Mouse (Mus musculus) liver, adult 2 months (tissue): Measurements from ENCODE around the gene Cep68. TPM values are rescaled to one million over a fixed set of nuclear protein-coding genes. Genes with fewer than 3 reads are reported as not detected.
A peak's percentile ranks its signal among the peaks of the same experiment; 100 is the strongest.

Experiments used
- DNase-seq: peaks from one replicate; pipeline ENCODE4 v3.0.0-alpha.2; 2011; ENCODE audit warnings: low read depth, low spot score; ENCODE audit errors: extremely low read depth
- H3K27ac ChIP-seq: fragments of 200-500 bp; replicated peaks from 2 replicates; pipeline ENCODE4 v1.5.1; 2012; ENCODE audit warnings: low read depth, mild to moderate bottlenecking, control low read depth, inconsistent platforms, low read length; ENCODE audit not compliant: insufficient read depth
- H3K27me3 ChIP-seq: fragments of 200-500 bp; 2 replicates; pipeline ENCODE4 v1.6.1; 2012; ENCODE audit warnings: mild to moderate bottlenecking, moderate library complexity, low read length, inconsistent platforms; ENCODE audit not compliant: control insufficient read depth, insufficient read depth
- H3K36me3 ChIP-seq: fragments of 200-500 bp; 2 replicates; pipeline ENCODE4 v1.6.1; 2012; ENCODE audit warnings: low read length, inconsistent platforms; ENCODE audit not compliant: control insufficient read depth, insufficient read depth
- H3K4me1 ChIP-seq: fragments of 200-500 bp; 2 replicates; pipeline ENCODE4 v1.6.1; 2011; ENCODE audit warnings: low read length; ENCODE audit not compliant: control insufficient read depth, insufficient read depth
- H3K4me3 ChIP-seq: fragments of 200-500 bp; 2 replicates; pipeline ENCODE4 v1.5.1; 2011; ENCODE audit warnings: low read depth, mild to moderate bottlenecking, control low read depth, low read length, moderate library complexity; ENCODE audit not compliant: insufficient read depth
- H3K79me2 ChIP-seq: fragments of 200-500 bp; 2 replicates; pipeline ENCODE4 v1.6.1; 2012; ENCODE audit warnings: inconsistent platforms, mild to moderate bottlenecking, low read length, moderate library complexity; ENCODE audit not compliant: control insufficient read depth, insufficient read depth
- H3K9ac ChIP-seq: fragments of 200-500 bp; 2 replicates; pipeline ENCODE4 v1.6.1; 2012; ENCODE audit warnings: low read depth, mild to moderate bottlenecking, control low read depth, inconsistent platforms, low read length
- CTCF ChIP-seq: fragments of 200-500 bp; IDR thresholded peaks from 2 replicates; pipeline ENCODE4 v1.5.1; 2011; ENCODE audit warnings: low read depth, low read length, control low read depth
- POLR2A ChIP-seq: fragments of 200-500 bp; IDR thresholded peaks from 2 replicates; pipeline ENCODE4 v1.6.1; 2011; ENCODE audit warnings: low read length, control low read depth; ENCODE audit not compliant: insufficient read depth; ENCODE audit errors: extremely low read depth
- WGBS: fragments of 180-500 bp; shearing (Covaris S2); methylation state at CpG from one replicate; pipeline ENCODE4 v1.1.7; 2018; 5-methylcytosine and 5-hydroxymethylcytosine counted together
- polyA plus RNA-seq: library from polyadenylated mRNA; depleted of rRNA; stranded (reverse); fragments of >200 nt; gene quantifications from 2 replicates; pipeline ENCODE4 v1.2.3, GENCODE M21; 2012
- total RNA-seq: library from RNA; depleted of rRNA; stranded (reverse); fragments of >200 nt; gene quantifications from 2 replicates; pipeline ENCODE4 v1.2.3, GENCODE M21; 2014

The Cep68 gene
- total and polyA plus RNA-seq, 2 experiments: 5.8 to 7.8 TPM

GRCm38 (mm10) chr11:20248840-20249239 lies 389 bp downstream of the Cep68 start:
- Histone ChIP-seq H3K9ac (peak overlapping the region; percentile 97), H3K4me1 (peaks cover 2% of the 10 kb centered on the region; the same call in 1 of the 2 replicates), H3K4me3 (peak overlapping the region; percentile 98), H3K36me3 (no peaks in the 10 kb centered on the region), H3K79me2 (peaks cover 20% of the 10 kb centered on the region), H3K27me3 (no peaks in the 10 kb centered on the region), H3K27ac (peak overlapping the region; percentile 83)
- DNase-seq: no peak
- TF ChIP-seq CTCF: no peak
- TF ChIP-seq POLR2A: no peak
- WGBS: 1% methylated on average over 39 of the region's 39 CpGs

GRCm38 (mm10) chr11:20248277-20248676 lies 952 bp downstream of the Cep68 start:
- Histone ChIP-seq H3K27ac (no peak overlapping the region), H3K79me2 (peaks cover 20% of the 10 kb centered on the region), H3K4me3 (peak overlapping the region; percentile 98; the same call in 1 of the 2 replicates), H3K27me3 (no peaks in the 10 kb centered on the region), H3K4me1 (peaks cover 2% of the 10 kb centered on the region; the same call in 1 of the 2 replicates), H3K36me3 (no peaks in the 10 kb centered on the region), H3K9ac (0 out of 2 replicates have a peak overlapping the region, but pooled peaks have one; percentile 7)
- no peak for DNase-seq
- TF ChIP-seq CTCF (no peak), POLR2A (no peak)
- WGBS: 17% methylated on average over 4 of the region's 4 CpGs

- H3K9ac ChIP-seq: no peak overlapping the region
- no peaks in the 10 kb centered on the region for H3K27me3 ChIP-seq
- H3K4me1 ChIP-seq: peaks cover 2% of the 10 kb centered on the region; the same call in 1 of the 2 replicates
- H3K4me3 ChIP-seq: no peak overlapping the region
- 89% methylated on average over 8 of the region's 8 CpGs for WGBS
- no peak for DNase-seq
- TF ChIP-seq POLR2A (no peak), CTCF (no peak)
- no peak overlapping the region for H3K27ac ChIP-seq
- no peaks in the 10 kb centered on the region for H3K36me3 ChIP-seq
- peaks cover 20% of the 10 kb centered on the region for H3K79me2 ChIP-seq
These were observed 1.9 kb downstream of the Cep68 start for GRCm38 (mm10) chr11:20247146-20247855.

DNA sequence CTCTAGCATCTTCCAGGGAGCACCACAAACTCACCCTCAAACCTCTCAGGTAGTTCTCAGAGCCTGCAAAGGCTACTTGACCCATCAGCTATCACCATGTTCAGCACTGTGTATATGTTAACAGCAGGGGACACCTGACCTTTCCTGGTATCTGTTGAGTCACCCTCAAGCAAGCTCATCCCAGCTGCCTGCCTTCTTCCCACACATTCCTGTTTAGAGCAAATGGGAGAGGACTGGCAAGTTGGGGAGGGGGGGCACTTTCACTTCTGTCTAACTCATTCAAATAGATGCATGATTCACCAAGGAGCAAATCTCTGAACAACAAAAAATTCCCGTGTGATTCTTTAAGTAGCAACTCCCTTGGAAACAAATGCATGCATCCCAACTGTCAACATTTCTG lies 2.6 kb downstream of the Cep68 start:
- H3K27me3 ChIP-seq: no peaks in the 10 kb centered on the region
- H3K27ac ChIP-seq: no peak overlapping the region
- no peaks in the 10 kb centered on the region for H3K36me3 ChIP-seq
- H3K4me1 ChIP-seq: peaks cover 2% of the 10 kb centered on the region; the same call in 1 of the 2 replicates
- TF ChIP-seq CTCF: no peak
- TF ChIP-seq POLR2A: no peak
- H3K9ac ChIP-seq: no peak overlapping the region
- no peak for DNase-seq
- 65% methylated on average over 1 of the region's 1 CpGs for WGBS
- H3K79me2 ChIP-seq: peaks cover 24% of the 10 kb centered on the region
- no peak overlapping the region for H3K4me3 ChIP-seq

DNA sequence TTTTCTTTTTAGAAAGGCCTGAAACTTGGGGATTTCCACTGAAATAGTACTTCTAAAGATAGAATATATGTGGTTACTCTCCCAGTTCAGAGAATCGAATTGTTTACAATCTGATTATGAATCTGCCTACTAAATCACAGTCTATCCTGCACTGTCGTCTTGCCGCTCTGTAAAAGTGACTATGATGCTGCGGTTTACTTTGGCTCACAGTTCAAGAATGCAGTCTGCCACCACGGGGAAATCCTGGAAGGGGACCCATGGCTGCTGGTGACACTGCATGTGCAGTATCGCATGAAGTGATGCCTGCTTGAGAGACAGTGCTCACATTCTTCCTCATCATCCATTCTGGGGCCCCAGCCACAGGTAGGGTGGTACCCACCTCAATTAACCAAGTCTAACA lies 3.9 kb downstream of the Cep68 start:
- no peaks in the 10 kb centered on the region for H3K36me3 ChIP-seq
- H3K27me3 ChIP-seq: no peaks in the 10 kb centered on the region
- H3K4me1 ChIP-seq: peaks cover 2% of the 10 kb centered on the region; the same call in 1 of the 2 replicates
- H3K79me2 ChIP-seq: peaks cover 25% of the 10 kb centered on the region
- TF ChIP-seq CTCF: no peak
- no peak for TF ChIP-seq POLR2A
- no peak overlapping the region for H3K27ac ChIP-seq
- no peak for DNase-seq
- 77% methylated on average over 6 of the region's 6 CpGs for WGBS
- H3K9ac ChIP-seq: no peak overlapping the region
- no peak overlapping the region for H3K4me3 ChIP-seq
